ENCODE assay signal across 23 mouse cellular contexts in the genomic region with DNA sequence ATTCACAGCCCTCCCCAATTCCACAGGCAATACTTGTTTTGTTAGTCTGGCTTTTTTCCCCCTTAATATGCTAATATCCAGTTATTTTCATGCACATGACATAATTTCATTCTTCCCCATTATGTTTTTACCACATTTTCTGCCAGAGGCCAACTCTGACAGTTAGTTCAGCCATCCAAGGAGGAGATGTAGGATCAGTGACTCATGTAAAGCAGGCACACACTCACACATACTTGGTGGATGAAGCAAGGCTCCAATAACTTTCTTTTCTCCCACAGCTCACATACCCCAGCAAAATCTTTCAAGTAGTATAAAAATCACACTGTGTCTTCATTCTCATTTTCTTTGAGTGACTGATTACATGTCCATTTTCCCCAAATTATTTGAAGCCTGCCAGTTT. TPM values are rescaled to one million over a fixed set of nuclear protein-coding genes. Genes with fewer than 3 reads are reported as not detected.
"Had no signal": no experiment of that assay in that cellular context is flagged by ENCODE, and none has a peak within 500 bp of the region (broad histone marks: within the 10 kb centered on the region; RNA-seq: fewer than 3 reads in every experiment).

No protein-coding gene starts in this region.

- H3K4me1 ChIP-seq: heart, embryonic 10.5 days; heart, embryonic 12.5 days; hindbrain, embryonic 10.5 days; hindbrain, embryonic 12.5 days; intestine, embryonic 15.5 days; limb, embryonic 10.5 days; limb, embryonic 12.5 days; liver, embryonic 13.5 days; liver, embryonic 15.5 days had no signal

- DNase-seq: gastrocnemius, postnatal 14 days; heart, adult 18-20 months; heart, postnatal 10 days; heart, postnatal 4 days; kidney, adult 18-20 months; kidney, adult 8-10 months; kidney, postnatal 10 days; kidney, postnatal 25 days; kidney, postnatal 4 days; layer of hippocampus, adult 9-11 months; layer of hippocampus, postnatal 36 days; liver; liver, embryonic 13.5 days had no signal

- H3K4me3 ChIP-seq: heart, embryonic 10.5 days; heart, embryonic 12.5 days; hindbrain, embryonic 10.5 days; hindbrain, embryonic 12.5 days; intestine, embryonic 15.5 days; limb, embryonic 10.5 days; limb, embryonic 12.5 days; liver, embryonic 13.5 days; liver, embryonic 15.5 days had no signal

- H3K27ac ChIP-seq: heart, embryonic 10.5 days; hindbrain, embryonic 10.5 days; hindbrain, embryonic 12.5 days; hindbrain, embryonic 14.5 days; intestine, embryonic 15.5 days; limb, embryonic 10.5 days; limb, embryonic 12.5 days; liver, embryonic 13.5 days; liver, embryonic 15.5 days had no signal

RNA-seq across cellular contexts. Expression of a gene that starts 28.5 kb away (rescaled TPM):
- total RNA-seq: granulocyte monocyte progenitor cell, adult 5-6 weeks had no signal
- polyA plus RNA-seq: liver, embryonic 15.5 days had no signal
